Mouse (Mus musculus): ENCODE results near the gene Gramd1a.

Gramd1a gene

GRCm38 (mm10) chr7:31088206-31088605 lies 67.5 kb downstream of the Gramd1a start:
- no peak for DNase-seq

- no peak for DNase-seq
These were observed 68.4 kb downstream of the Gramd1a start for GRCm38 (mm10) chr7:31087262-31087661.

GRCm38 (mm10) chr7:31086175-31086755 lies 69.4 kb downstream of the Gramd1a start:
- DNase-seq = no peak

- DNase-seq = no peak
These were observed 70.5 kb downstream of the Gramd1a start for GRCm38 (mm10) chr7:31085171-31085570.

- DNase-seq = no peak
These were observed 71.6 kb downstream of the Gramd1a start for GRCm38 (mm10) chr7:31084140-31084539.

GRCm38 (mm10) chr7:31082831-31083588 lies 72.7 kb downstream of the Gramd1a start:
- no peak for DNase-seq

GRCm38 (mm10) chr7:31082106-31082505 lies 73.6 kb downstream of the Gramd1a start:
- no peak for DNase-seq

- DNase-seq = no peak
These were observed 74.6 kb downstream of the Gramd1a start for GRCm38 (mm10) chr7:31081106-31081505.

GRCm38 (mm10) chr7:31080611-31081010 lies 75.1 kb downstream of the Gramd1a start:
- DNase-seq = no peak
